Mouse (Mus musculus) CD4-positive, CD25-positive, alpha-beta regulatory T cell, adult 4 months (primary cell): ENCODE measurements around the gene Draxin. TPM values are rescaled to one million over a fixed set of nuclear protein-coding genes. Genes with fewer than 3 reads are reported as not detected.

Experiments used
- ATAC-seq: one replicate; pipeline ENCODE4 v1.8.0; 2017
- polyA plus RNA-seq, 2 experiments: library from polyadenylated mRNA; unstranded; fragments of 100-300 nt; shearing (Covaris generic); gene quantifications; one replicate each; pipeline ENCODE4 v1.2.1; 2017

Gene Draxin
- polyA plus RNA-seq, 2 experiments from 2014 or later: not detected

- peak; percentile 71 for ATAC-seq
Measured at GRCm38 (mm10) chr4:148082257-148083044, 48.0 kb downstream of the Draxin start.

GRCm38 (mm10) chr4:148081201-148081600 lies 49.3 kb downstream of the Draxin start:
- ATAC-seq: no peak

- ATAC-seq: no peak
Measured at GRCm38 (mm10) chr4:148080597-148080973, 49.9 kb downstream of the Draxin start.

- no peak for ATAC-seq
Measured at GRCm38 (mm10) chr4:148079944-148080596, 50.4 kb downstream of the Draxin start.

- ATAC-seq: no peak
Measured at GRCm38 (mm10) chr4:148079212-148079611, 51.3 kb downstream of the Draxin start.

- no peak for ATAC-seq
Measured at GRCm38 (mm10) chr4:148075881-148076280, 54.6 kb downstream of the Draxin start.

- peak; percentile 77 for ATAC-seq
Measured at GRCm38 (mm10) chr4:148075259-148075658, 55.2 kb downstream of the Draxin start.

GRCm38 (mm10) chr4:148074521-148075189 lies 55.8 kb downstream of the Draxin start:
- peak; percentile 71 for ATAC-seq

- no peak for ATAC-seq
Measured at GRCm38 (mm10) chr4:148071508-148071907, 59.0 kb downstream of the Draxin start.

GRCm38 (mm10) chr4:148069602-148070218 lies 60.8 kb downstream of the Draxin start:
- peak; percentile 80 for ATAC-seq

- no peak for ATAC-seq
Measured at GRCm38 (mm10) chr4:148067346-148067745, 63.2 kb downstream of the Draxin start.

GRCm38 (mm10) chr4:148066401-148066744 lies 64.1 kb downstream of the Draxin start:
- ATAC-seq: no peak

- ATAC-seq: no peak
Measured at GRCm38 (mm10) chr4:148065702-148066400, 64.6 kb downstream of the Draxin start.

- ATAC-seq: no peak
Measured at GRCm38 (mm10) chr4:148061086-148061480, 69.4 kb downstream of the Draxin start.

GRCm38 (mm10) chr4:148060120-148061085 lies 70.1 kb downstream of the Draxin start:
- ATAC-seq: peak; percentile 54

GRCm38 (mm10) chr4:148058993-148059392 lies 71.5 kb downstream of the Draxin start:
- ATAC-seq: no peak

GRCm38 (mm10) chr4:148058218-148058819 lies 72.2 kb downstream of the Draxin start:
- no peak for ATAC-seq

- ATAC-seq: no peak
Measured at GRCm38 (mm10) chr4:148057661-148058209, 72.8 kb downstream of the Draxin start.

- ATAC-seq: no peak
Measured at GRCm38 (mm10) chr4:148056801-148057200, 73.7 kb downstream of the Draxin start.

GRCm38 (mm10) chr4:148056246-148056645 lies 74.3 kb downstream of the Draxin start:
- ATAC-seq: no peak
